Mouse (Mus musculus): ENCODE measurements around the gene Dmrt2.

DNA sequence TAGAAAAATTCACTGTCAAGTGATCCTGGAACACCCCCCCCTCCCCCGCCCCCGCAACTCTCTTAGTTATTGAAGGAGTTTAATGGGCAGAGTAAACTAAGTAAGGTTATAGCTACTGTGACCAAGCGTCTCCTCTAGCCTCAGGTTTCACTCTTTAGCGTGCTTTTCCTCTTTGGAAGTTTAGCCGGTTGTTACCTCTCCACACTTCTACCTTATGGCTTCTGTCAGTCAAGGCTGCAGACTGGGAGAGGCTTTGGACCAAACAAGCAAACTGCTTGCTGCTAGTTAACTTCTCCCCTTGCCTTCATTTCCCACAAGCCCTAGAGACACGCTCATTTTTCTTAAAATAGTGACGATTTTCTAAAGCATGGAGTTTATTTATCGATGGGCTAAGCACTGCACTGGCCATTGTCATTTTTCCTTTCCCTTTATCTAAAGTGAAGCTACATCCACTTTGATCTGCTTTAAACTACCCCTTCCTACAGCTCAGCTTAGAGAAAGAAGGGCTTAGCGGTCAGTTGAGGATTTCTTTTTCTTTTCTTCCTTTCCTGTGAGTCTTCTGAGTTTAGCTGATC is 3.7 kb downstream of the Dmrt2 start:
- TF ChIP-seq CTCF (conservative IDR thresholded peaks at IDR 0.05; ENCODE audit: insufficient read depth, insufficient read length, low read depth, low read length) (no peak), POLR2A (IDR thresholded peaks at IDR 0.05; ENCODE audit: low read depth, low read length) (no peak)

Data from kidney, adult 2 months (tissue).